Mouse (Mus musculus): ENCODE measurements around the gene Rab3c. TPM values are rescaled to one million over a fixed set of nuclear protein-coding genes. Genes with fewer than 3 reads are reported as not detected.

Gene Rab3c
- total and polyA plus RNA-seq, 3 experiments, result not detected

GRCm38 (mm10) chr13:110116316-110116715 lies 164.5 kb downstream of the Rab3c start:
- H3K27ac ChIP-seq (ENCODE audit: insufficient read depth, low read depth), result no peak overlapping the region
- peaks cover 17% of the 10 kb centered on the region for H3K9me3 ChIP-seq (replicated peaks; ENCODE audit: low read length)
- H3K4me2 ChIP-seq (ENCODE audit: insufficient read depth, low read depth, poor library complexity, severe bottlenecking), result no peak overlapping the region
- no peak for DNase-seq (ENCODE audit: extremely low read depth)
- in situ Hi-C loops (cut with MboI; ENCODE audit: low pct_ligation_motif_present, low pct_unique_long_range_greater_than_20kb, low sequenced_read_pairs) (no loop called here), dilution Hi-C loops (cut with MboI; ENCODE audit: extremely low pct_ligation_motif_present, extremely low pct_unique_long_range_greater_than_20kb, low sequenced_read_pairs) (no loop called here)
- no peaks in the 10 kb centered on the region for H3K79me2 ChIP-seq (replicated peaks; ENCODE audit: control insufficient read depth, extremely low read depth, insufficient read depth, poor library complexity, severe bottlenecking)
- 0 out of 4 replicates have a peak, but pooled peaks cover 0 to 5% of the 10 kb centered on the region in 2 experiments for H3K4me1 ChIP-seq (ENCODE audit: control insufficient read depth in 1 of 2, insufficient read depth in 2 of 2)
- H3K36me3 ChIP-seq (replicated peaks in 1 of 2; ENCODE audit: control insufficient read depth in 1 of 2, insufficient read depth in 1 of 2, low read length in 1 of 2), result no peaks in the 10 kb centered on the region
- no peaks in the 10 kb centered on the region for H3K27me3 ChIP-seq (replicated peaks)
- no peak overlapping the region for H3K4me3 ChIP-seq (replicated peaks in 1 of 3; ENCODE audit: low read depth in 2 of 3, low read length in 2 of 3, poor library complexity in 1 of 3)
- H3K9ac ChIP-seq (ENCODE audit: insufficient read depth, low read depth), result no peak overlapping the region
- no peak for TF ChIP-seq MYC (IDR thresholded peaks at IDR 0.05; ENCODE audit: low read depth, low read length)
- no peak for TF ChIP-seq MAX (IDR thresholded peaks at IDR 0.05; ENCODE audit: low read length)
- TF ChIP-seq NELFE (IDR thresholded peaks at IDR 0.05; ENCODE audit: low read depth, low read length), result no peak
- TF ChIP-seq SIN3A (IDR thresholded peaks at IDR 0.05; ENCODE audit: low read length), result no peak
- no peak for TF ChIP-seq JUND (conservative IDR thresholded peaks at IDR 0.05; ENCODE audit: low read depth, low read length)

GRCm38 (mm10) chr13:110114870-110115645 lies 165.7 kb downstream of the Rab3c start:
- Histone ChIP-seq H3K4me1 (ENCODE audit: control insufficient read depth in 1 of 2, insufficient read depth in 2 of 2) (0 out of 4 replicates have a peak, but pooled peaks cover 0 to 5% of the 10 kb centered on the region in 2 experiments), H3K79me2 (replicated peaks; ENCODE audit: control insufficient read depth, extremely low read depth, insufficient read depth, poor library complexity, severe bottlenecking) (no peaks in the 10 kb centered on the region), H3K9me3 (replicated peaks; ENCODE audit: low read length) (peaks cover 16% of the 10 kb centered on the region), H3K36me3 (replicated peaks in 1 of 2; ENCODE audit: control insufficient read depth in 1 of 2, insufficient read depth in 1 of 2, low read length in 1 of 2) (no peaks in the 10 kb centered on the region), H3K4me3 (replicated peaks in 1 of 3; ENCODE audit: low read depth in 2 of 3, low read length in 2 of 3, poor library complexity in 1 of 3) (no peak overlapping the region), H3K27ac (ENCODE audit: insufficient read depth, low read depth) (no peak overlapping the region), H3K4me2 (ENCODE audit: insufficient read depth, low read depth, poor library complexity, severe bottlenecking) (no peak overlapping the region), H3K27me3 (replicated peaks) (no peaks in the 10 kb centered on the region), H3K9ac (ENCODE audit: insufficient read depth, low read depth) (no peak overlapping the region)
- in situ Hi-C loops (cut with MboI; ENCODE audit: low pct_ligation_motif_present, low pct_unique_long_range_greater_than_20kb, low sequenced_read_pairs), result no loop called here
- TF ChIP-seq EP300 (IDR thresholded peaks at IDR 0.05; ENCODE audit: low read length), result no peak
- dilution Hi-C loops (cut with MboI; ENCODE audit: extremely low pct_ligation_motif_present, extremely low pct_unique_long_range_greater_than_20kb, low sequenced_read_pairs), result no loop called here
- no peak for DNase-seq (ENCODE audit: extremely low read depth)

- Histone ChIP-seq H3K36me3 (replicated peaks in 1 of 2; ENCODE audit: control insufficient read depth in 1 of 2, insufficient read depth in 1 of 2, low read length in 1 of 2) (no peaks in the 10 kb centered on the region), H3K79me2 (replicated peaks; ENCODE audit: control insufficient read depth, extremely low read depth, insufficient read depth, poor library complexity, severe bottlenecking) (no peaks in the 10 kb centered on the region), H3K27me3 (replicated peaks) (no peaks in the 10 kb centered on the region), H3K4me1 (ENCODE audit: control insufficient read depth in 1 of 2, insufficient read depth in 2 of 2) (0 out of 4 replicates have a peak, but pooled peaks cover 0 to 5% of the 10 kb centered on the region in 2 experiments), H3K4me3 (replicated peaks in 1 of 3; ENCODE audit: low read depth in 2 of 3, low read length in 2 of 3, poor library complexity in 1 of 3) (no peak overlapping the region), H3K9me3 (replicated peaks; ENCODE audit: low read length) (peaks cover 15% of the 10 kb centered on the region), H3K9ac (ENCODE audit: insufficient read depth, low read depth) (no peak overlapping the region), H3K27ac (ENCODE audit: insufficient read depth, low read depth) (no peak overlapping the region), H3K4me2 (ENCODE audit: insufficient read depth, low read depth, poor library complexity, severe bottlenecking) (no peak overlapping the region)
- dilution Hi-C loops (cut with MboI; ENCODE audit: extremely low pct_ligation_motif_present, extremely low pct_unique_long_range_greater_than_20kb, low sequenced_read_pairs), result no loop called here
- in situ Hi-C loops (cut with MboI; ENCODE audit: low pct_ligation_motif_present, low pct_unique_long_range_greater_than_20kb, low sequenced_read_pairs), result no loop called here
- no peak for DNase-seq (ENCODE audit: extremely low read depth)
- TF ChIP-seq ELF1 (IDR thresholded peaks at IDR 0.05; ENCODE audit: low read depth, low read length), result no peak
- no peak for TF ChIP-seq USF2 (conservative IDR thresholded peaks at IDR 0.05; ENCODE audit: low read depth, low read length)
- no peak for TF ChIP-seq BHLHE40 (IDR thresholded peaks at IDR 0.05; ENCODE audit: low read depth, low read length)
- TF ChIP-seq MEF2A (IDR thresholded peaks at IDR 0.05; ENCODE audit: borderline replicate concordance, low read depth, low read length), result no peak
- TF ChIP-seq CTCF (conservative IDR thresholded peaks at IDR 0.05 in 1 of 2, IDR thresholded peaks at IDR 0.05 in 1 of 2; ENCODE audit: low read depth in 2 of 2, low read length in 2 of 2), result no peak
- TF ChIP-seq ZNF384 (IDR thresholded peaks at IDR 0.05; ENCODE audit: low read depth, low read length), result no peak
- no peak for TF ChIP-seq TBP (conservative IDR thresholded peaks at IDR 0.05; ENCODE audit: low read depth, low read length)
- no peak for TF ChIP-seq MXI1 (IDR thresholded peaks at IDR 0.05; ENCODE audit: low read depth, low read length)
- TF ChIP-seq CHD2 (IDR thresholded peaks at IDR 0.05; ENCODE audit: low read length), result no peak
Measured at GRCm38 (mm10) chr13:110113711-110114110, 167.1 kb downstream of the Rab3c start.
